ENCODE assay signal across 15 mouse cellular contexts in the genomic region with DNA sequence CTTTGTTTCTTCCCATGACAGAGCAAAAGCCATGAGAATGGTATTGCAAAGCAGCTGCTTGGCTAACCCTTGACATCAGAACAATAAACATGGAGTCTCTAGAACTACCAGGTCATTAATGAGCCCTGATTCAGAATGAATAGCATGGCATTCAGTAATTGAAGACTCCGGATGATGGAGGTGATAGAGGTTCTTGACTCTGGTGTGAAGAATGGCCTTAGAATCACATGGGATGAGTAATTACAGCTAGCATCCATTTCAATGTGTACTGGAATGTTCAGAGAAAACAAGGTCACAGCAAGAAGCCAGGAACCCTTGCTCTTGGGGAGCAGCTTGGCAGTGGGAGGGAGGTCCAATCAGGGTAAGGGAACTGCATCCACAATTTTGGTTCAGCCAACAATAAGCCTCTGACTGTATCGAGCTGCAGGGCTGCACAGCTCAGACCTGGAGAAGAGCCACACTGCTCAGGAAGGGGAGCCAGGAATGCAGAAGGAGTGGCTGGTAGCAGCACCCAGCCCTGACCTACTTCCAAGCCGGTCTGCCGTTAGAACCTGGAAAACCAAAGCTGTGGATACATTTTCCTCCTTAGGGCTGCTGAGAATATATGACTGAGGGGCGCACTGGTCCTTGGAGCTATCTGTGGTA.
DNase-seq lines count a peak whose midpoint lies in the region; ATAC-seq and TF ChIP-seq lines count a peak whose summit lies in the region.
"Had no signal": no experiment of that assay in that cellular context is flagged by ENCODE, and none has a peak within 500 bp of the region (broad histone marks: within the 10 kb centered on the region; RNA-seq: fewer than 3 reads in every experiment).

No protein-coding gene starts in this region.

- no peaks in the 10 kb centered on the region for H3K4me1 ChIP-seq in heart, embryonic 11.5 days (ENCODE audit: control insufficient read depth, insufficient read depth, low read length)
- H3K4me1 ChIP-seq: neural tube, embryonic 15.5 days; stomach, embryonic 15.5 days had no signal

- DNase-seq in heart, adult 11 months = peak; percentile 88
- DNase-seq in adrenal gland, adult 8-10 months = peak; percentile 44
- DNase-seq in cerebellum, adult 11-12 months = peak; percentile 94
- peak; percentile 67 for DNase-seq in gastrocnemius, adult 2 months
- DNase-seq in embryo, embryonic 11 days = no peak
- DNase-seq in urinary bladder, postnatal 25 days (ENCODE audit: low spot score) = no peak
- DNase-seq: lung, adult 18-20 months had no signal

- no peak overlapping the region for H3K27ac ChIP-seq in heart, embryonic 11.5 days (ENCODE audit: low read depth, low read length)
- peak overlapping the region; percentile 43 for H3K27ac ChIP-seq in gastrocnemius, adult 2 months
- H3K27ac ChIP-seq: hindbrain, embryonic 10.5 days; kidney, postnatal 0 days; limb, embryonic 13.5 days; macrophage; neural tube, embryonic 15.5 days; stomach, embryonic 15.5 days had no signal

- no peak overlapping the region for H3K4me2 ChIP-seq in heart, embryonic 11.5 days
- H3K4me2 ChIP-seq: limb, embryonic 13.5 days; neural tube, embryonic 15.5 days; stomach, embryonic 15.5 days had no signal

- no peak overlapping the region for H3K4me3 ChIP-seq in heart, embryonic 11.5 days (ENCODE audit: low read depth, low read length)
- H3K4me3 ChIP-seq in gastrocnemius, adult 2 months = peak overlapping the region; percentile 9; the same call in 1 of the 2 replicates
- H3K4me3 ChIP-seq: hindbrain, embryonic 10.5 days; limb, embryonic 13.5 days; neural tube, embryonic 15.5 days; stomach, embryonic 15.5 days had no signal

- H3K9me3 ChIP-seq in heart, embryonic 11.5 days (replicated peaks; ENCODE audit: control insufficient read depth, low read length) = no peaks in the 10 kb centered on the region
- H3K9me3 ChIP-seq: hindbrain, embryonic 10.5 days; limb, embryonic 13.5 days; neural tube, embryonic 15.5 days; stomach, embryonic 15.5 days had no signal

- H3K9ac ChIP-seq in heart, embryonic 11.5 days (ENCODE audit: low read depth, low read length) = no peak overlapping the region
- H3K9ac ChIP-seq: limb, embryonic 13.5 days; neural tube, embryonic 15.5 days; stomach, embryonic 15.5 days had no signal

- no peak for ATAC-seq in heart, embryonic 11.5 days (replicated peaks; ENCODE audit: insufficient number of reproducible peaks, low FRiP score, low TSS enrichment)
- ATAC-seq: forebrain, embryonic 14.5 days had no signal

- no peak for TF ChIP-seq CTCF in gastrocnemius, adult 2 months (IDR thresholded peaks at IDR 0.05)

- no peaks in the 10 kb centered on the region for H3K36me3 ChIP-seq in heart, embryonic 11.5 days (ENCODE audit: control insufficient read depth, insufficient read depth, low read length)
- H3K36me3 ChIP-seq: hindbrain, embryonic 10.5 days; limb, embryonic 13.5 days; neural tube, embryonic 15.5 days; stomach, embryonic 15.5 days had no signal

- intact Hi-C loops in gastrocnemius, adult 2 months (cut with DNase I) = no loop called here

- WGBS in heart, embryonic 11.5 days (ENCODE audit: insufficient replicate concordance) = 77% methylated on average over 5 of the region's 5 CpGs

- no peaks in the 10 kb centered on the region for H3K27me3 ChIP-seq in heart, embryonic 11.5 days (ENCODE audit: control insufficient read depth, insufficient read depth, low read length)
- H3K27me3 ChIP-seq: neural tube, embryonic 15.5 days; stomach, embryonic 15.5 days had no signal

Comparison
In these comparisons a context has a peak if more than half of its experiments do, and no peak if none do; other contexts are left out.
1. DNase-seq: peak in heart, adult 11 months (single experiment), adrenal gland, adult 8-10 months (single experiment), cerebellum, adult 11-12 months (single experiment) and gastrocnemius, adult 2 months (single experiment); none in embryo, embryonic 11 days (single experiment) and urinary bladder, postnatal 25 days (single experiment).